Mouse (Mus musculus) hindlimb bud, embryonic 11.5 days (tissue): ENCODE measurements around the gene Prss40.
"Not testable (repeated sequence)": the region's sequence is repeated elsewhere in the genome, so short reads cannot be mapped to it uniquely, and the experiment has no call there.

Experiments
- DNase-seq: peaks from one replicate; pipeline ENCODE4 v3.0.0-alpha.2; 2012; ENCODE audit warnings: low read depth, low spot score; ENCODE audit errors: extremely low spot score

Prss40 gene

DNA sequence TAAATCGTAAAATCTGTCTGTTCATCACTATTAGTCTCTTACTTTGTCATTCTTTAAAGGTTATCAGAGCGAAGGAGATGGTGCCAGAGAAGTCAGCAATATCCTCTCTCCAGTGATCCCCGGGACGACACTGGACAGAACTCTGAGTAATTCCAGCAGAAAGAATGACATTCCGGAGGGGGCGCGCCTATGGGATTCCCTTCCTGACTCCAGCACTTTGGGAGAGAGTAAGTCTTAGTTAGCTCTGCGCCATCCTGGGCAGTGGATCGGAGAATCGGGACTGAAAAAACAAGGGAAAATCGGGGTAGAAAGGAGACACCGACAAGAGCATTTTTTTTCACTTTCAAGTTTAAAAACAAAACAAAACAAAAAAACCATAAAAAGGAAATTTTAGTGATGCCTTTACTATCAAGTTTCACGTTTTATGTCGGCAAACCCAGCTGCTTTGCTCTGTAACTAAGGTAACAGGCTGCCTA lies 24.4 kb downstream of the Prss40 start:
- DNase-seq = no peak

DNA sequence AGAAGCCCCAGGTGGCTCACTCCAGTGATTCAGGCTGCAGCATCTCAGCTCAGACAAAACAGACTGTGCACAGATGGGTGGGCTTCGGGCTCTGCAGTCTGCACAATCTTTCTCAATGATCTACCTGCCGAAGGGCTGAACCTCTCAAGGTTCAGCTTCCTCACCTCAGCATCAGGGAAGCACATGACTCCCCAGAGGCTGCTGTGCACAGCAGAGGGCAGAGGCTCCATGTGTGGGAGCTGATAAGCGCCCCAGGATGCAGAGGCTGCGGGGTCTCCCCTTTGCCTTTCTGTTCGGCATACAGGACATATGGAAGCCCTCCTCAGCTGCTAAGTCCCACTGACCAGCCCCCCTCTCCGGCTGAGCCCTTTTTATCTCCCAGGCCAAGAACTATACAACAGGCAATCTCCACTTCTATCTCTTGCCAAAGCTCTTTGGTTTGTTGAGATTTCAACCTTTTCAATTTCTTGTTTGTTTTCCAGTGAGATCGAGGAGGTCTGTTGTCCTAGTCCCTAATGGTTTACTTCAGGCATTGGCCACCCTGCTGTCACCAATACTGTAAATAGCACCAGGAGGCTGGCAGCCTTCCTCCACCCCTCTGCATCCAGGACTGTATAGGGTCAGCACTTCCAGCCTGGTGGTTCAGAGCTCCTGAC lies 25.6 kb downstream of the Prss40 start, which contains the start of gene Cfc1:
Gene Cfc1 (plus strand): TSS at position 606 of the 656 bp plus-strand sequence.
- not testable (repeated sequence) for DNase-seq

DNA sequence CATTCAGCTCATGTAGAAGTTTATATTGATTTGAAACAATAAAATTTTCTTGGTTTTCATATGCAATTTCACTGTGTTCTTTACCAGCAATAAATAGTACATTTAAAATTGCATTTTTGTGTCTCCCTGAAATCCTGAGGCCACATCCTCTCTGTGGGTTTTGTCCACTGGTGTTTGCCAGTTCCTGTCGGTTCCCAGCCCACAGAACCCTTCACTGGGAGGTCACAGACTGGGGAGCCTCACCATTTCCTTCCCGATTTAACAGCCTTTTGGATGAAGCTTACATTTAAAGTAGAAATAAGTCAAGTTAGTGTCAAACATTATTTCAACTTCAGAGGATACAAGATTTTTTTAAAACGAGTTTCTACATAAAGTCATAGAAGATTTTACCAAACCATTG lies 26.2 kb downstream of the Prss40 start:
- not testable (repeated sequence) for DNase-seq

DNA sequence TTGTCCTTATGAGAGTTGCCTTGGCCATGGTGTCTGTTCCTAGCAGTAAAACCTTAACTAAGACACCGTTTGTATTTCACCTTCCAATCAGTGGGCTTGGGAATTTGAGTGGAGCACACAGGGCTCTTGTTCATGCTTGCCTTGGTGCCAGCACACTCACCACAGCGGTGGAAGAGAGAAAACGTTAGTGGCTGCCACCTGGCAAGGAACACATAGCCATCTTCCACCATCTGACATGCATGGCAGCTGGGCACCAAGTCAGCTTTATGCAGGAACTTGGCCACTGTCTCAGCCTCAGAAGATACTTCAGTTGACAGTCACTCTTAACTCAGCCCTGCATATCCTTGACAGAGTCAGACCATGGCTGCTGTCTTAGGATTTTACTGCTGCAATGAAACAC lies 37.1 kb downstream of the Prss40 start:
- DNase-seq = no peak

DNA sequence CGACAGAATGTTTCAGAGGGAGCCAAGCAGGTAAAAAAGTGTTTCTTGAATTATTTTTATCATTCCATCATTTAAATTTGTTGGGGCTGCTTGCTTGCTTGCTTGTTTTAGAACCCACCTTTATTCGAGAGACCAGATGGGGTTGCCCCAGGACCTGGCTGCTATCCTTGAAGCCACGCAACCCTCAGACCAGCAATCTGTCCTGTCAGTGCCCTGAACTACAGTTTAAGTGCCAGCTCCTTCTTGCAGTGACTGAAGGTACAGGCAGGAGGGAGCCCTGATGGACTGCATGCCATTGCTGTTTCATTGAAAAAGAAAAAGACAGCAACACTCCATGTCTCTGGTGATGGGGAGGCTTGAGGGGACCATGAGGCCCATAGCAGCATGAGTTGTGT lies 37.9 kb downstream of the Prss40 start:
- no peak for DNase-seq

DNA sequence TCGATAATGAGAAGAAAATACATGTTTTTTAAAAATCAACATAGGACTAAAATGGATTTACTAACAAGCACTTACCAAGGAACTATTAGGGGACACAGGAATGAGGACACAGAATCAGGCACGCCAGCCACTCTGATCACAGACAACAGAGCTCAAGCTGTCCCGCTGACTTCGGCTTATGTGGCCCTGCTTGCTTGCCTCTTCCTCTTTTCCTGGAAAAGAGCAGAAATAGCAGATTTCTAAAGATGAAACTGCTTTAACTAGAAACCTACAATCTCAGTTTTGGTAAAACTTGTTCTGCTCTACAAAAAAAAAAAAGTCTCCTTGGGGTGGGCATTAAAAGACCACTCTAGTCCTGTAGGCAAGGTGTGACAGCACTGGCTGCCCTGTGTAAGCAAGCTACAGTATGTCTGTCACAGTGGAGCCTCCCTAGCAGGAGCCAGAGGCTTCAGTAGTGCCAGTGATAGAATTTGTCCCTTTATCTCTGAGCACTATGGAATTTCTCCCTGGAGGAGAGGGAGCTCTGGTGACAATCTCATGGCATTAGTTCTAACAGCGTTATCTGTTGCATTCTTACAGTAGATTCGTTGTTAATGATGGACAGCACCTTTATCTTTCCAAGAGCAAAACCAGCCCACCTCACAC lies 38.4 kb downstream of the Prss40 start:
- DNase-seq = no peak

DNA sequence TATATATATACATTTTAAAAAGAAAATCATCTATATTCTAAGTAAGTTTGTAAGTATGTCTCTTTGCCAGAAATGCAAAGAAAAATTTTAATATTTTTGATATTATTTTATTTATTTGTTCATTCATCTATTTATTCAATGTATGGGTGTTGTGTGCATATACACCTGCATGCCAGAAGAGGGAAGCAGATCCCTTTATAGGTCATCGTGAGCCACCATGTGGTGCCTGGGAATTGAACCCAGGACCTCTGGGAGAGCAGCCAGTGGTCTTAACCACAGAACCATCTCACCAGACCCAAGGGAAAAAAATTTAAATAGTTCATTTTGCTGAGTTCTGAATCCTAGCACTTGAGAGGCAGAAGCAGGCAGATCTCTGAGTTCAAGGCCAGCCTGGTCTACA lies 42.5 kb downstream of the Prss40 start:
- no peak for DNase-seq

DNA sequence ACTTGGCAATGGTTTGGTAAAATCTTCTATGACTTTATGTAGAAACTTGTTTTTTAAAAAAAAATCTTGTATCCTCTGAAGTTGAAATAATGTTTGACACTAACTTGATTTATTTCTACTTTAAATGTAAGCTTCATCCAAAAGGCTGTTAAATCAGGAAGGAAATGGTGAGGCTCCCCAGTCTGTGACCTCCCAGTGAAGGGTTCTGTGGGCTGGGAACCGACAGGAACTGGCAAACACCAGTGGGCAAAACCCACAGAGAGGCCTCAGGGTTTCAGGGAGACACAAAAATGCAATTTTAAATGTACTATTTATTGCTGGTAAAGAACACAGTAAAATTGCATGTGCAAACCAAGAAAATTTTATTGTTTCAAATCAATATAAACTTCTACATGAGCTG lies 42.9 kb downstream of the Prss40 start:
- DNase-seq = not testable (repeated sequence)

DNA sequence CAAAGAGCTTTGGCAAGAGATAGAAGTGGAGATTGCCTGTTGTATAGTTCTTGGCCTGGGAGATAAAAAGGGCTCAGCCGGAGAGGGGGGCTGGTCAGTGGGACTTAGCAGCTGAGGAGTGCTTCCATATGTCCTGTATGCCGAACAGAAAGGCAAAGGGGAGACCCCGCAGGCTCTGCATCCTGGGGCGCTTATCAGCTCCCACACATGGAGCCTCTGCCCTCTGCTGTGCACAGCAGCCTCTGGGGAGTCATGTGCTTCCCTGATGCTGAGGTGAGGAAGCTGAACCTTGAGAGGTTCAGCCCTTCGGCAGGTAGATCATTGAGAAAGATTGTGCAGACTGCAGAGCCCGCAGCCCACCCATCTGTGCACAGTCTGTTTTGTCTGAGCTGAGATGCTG lies 43.4 kb downstream of the Prss40 start:
- DNase-seq = not testable (repeated sequence)

DNA sequence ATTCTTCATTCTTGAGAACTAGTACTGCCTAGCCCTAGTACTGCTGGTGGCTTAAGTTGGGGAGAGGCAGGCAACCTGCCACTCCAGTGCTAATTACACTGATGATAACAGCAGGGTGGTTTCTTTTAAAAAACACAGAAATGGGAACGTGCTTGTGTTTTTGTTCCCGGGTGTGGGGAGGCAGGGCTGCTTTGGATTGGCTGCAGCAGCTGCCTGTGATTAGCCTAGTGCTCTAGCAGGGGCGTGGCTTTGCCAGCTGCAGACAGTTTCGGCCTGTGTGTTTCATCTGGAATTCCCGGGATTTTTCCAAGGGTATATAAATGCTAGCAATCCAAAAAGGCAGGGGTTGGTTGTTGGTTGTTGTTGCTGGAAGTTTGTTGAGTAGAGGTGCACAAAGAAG lies 44.1 kb downstream of the Prss40 start:
- DNase-seq = no peak

DNA sequence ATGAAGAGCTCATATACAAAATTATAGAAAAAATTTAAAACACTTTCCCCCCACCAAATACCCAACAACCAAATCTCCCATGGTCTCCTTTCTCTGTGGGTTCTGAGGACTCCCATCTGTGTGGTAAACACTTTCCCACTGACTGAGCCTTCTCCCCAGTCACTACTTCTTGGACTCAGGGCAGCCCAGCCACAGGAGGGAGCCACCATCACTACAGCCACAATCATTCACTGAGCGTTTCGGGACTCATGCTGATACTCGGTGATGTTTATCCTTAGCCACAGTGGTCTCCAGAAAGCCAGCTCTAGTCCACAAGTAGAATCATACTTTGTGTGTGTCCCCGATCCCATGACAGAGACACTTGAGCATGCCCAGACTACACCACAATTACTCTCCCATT lies 47.7 kb downstream of the Prss40 start:
- DNase-seq = no peak

DNA sequence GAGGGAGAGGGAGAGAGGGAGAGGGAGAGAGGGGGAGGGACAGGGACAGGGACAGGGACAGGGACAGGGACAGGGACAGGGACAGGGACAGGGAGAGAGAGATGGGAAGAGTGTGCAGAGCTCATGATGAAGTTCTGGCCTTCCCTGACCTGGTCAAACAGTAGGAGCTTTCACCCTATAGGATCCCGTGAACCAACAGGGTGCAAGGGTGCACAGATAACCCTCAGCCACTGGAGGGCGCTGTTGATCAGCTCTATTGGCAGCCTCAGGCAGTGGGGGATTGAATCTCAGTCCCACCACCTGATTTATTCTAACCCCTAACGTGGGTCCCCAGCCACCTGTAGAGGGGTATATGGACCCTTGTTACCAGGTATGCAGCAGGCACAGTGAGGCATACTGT lies 49.7 kb downstream of the Prss40 start:
- no peak for DNase-seq

DNA sequence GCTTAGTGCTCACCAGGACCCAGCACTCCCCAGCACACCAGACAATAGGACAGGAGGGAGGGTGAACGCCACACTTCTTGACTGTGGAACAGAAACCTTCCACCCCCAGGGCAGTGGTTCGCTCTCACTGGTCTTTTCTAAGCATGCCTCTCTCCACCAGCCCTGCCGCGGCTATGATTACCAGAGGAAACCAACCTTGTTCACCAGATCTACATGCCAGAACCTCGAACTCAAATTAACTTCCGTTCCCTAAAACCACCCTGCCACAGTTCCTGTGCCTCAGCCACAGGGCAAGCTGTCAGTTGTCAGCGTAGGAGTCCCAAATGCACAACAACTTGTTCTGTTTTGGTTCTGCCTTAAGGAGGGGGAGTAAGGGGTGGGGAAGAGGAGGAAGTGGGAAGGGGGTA lies 50.2 kb downstream of the Prss40 start:
- DNase-seq = no peak

DNA sequence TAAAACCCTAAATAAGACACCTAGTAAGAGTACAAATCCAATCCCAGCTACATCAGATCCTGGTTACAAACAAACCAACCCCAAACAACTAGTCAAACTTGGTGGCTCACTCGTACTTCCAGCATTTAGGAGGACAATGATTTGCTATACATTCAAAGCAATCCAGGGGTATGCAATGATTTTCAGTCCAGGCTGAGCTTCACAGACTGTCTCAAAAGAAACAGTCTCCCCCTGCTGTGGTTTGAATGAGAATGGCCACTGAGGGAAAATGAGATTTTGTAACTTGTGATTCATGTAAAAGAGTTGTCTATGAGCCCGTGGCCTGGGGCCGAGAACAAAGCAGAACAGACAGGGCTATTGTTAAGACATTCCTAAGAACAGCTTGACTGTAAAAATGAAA lies 52.8 kb downstream of the Prss40 start:
- no peak for DNase-seq

DNA sequence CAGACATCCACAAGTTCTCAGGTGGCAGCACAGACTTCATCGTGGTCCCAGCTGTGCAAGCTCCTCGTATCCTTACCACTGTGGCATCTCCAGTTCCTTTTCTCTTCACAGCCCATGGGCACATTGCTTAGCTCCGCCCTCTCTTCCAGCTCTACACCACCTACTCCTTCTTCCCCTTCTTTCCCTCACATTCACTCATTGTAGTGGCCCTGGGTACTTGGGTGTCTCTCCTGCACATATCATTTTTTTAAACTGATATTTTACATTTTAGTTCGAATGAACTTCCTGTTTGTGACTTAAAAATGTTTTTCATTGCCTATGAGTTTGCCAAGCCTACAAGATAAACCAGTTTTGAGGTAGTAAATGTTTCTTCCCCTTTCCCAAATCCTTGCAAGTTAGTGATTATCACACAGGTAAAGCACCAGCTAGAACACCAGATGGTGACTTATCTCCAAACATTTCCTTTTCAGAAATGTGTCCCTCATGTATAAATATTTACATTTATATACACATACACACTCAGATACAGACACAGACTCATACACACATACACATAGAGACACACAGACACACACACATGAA lies 54.7 kb downstream of the Prss40 start:
- DNase-seq = no peak

DNA sequence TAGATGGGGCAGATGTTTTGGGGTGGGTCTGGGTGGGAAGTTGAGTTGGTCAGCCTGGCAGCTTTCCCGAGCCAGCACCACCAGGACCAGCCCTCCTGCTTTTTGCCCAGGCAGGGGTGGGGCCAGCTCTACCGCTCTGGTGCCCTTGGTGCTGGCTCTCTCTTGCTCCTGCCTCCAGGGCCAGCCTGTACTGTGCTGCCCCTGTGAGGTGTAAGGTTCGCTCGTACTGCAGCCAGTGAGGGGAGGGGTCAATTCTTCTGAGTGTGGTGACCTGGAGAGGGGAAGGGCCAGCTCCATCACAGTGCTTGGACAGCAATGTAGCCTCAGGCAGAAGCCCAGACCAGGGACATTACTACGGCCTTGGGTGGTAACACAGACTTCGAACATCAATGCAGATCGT lies 55.4 kb downstream of the Prss40 start:
- DNase-seq = no peak

DNA sequence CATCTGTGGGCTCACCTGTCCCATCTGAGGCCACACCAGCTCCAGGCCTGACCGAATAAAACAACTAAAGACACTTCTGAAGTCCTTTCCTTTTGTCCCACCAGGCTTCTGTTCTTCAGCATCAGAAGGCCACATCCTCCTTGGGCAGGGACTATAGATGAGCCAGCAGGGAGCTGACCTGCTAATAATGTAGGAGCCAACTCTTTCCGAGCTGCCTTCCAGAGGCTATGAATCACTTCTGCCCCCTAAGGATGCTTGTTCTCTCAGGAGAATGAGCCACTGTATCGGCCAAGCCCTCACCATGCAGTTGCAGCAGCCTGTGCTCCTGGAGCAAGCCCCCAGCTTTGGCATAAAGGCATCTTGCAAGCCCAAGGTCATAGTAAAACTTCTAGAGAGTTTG lies 57.8 kb downstream of the Prss40 start:
- no peak for DNase-seq
